Comparison of ENCODE assay signal across 14 mouse cellular contexts in genomic region chr2:158129291-158130002, GRCm38 (mm10). TPM values are rescaled to one million over a fixed set of nuclear protein-coding genes. Genes with fewer than 3 reads are reported as not detected.
A peak's percentile ranks its signal among the peaks of the same experiment; 100 is the strongest.
DNase-seq lines count a peak whose midpoint lies in the region; ATAC-seq and TF ChIP-seq lines count a peak whose summit lies in the region.
"Had no signal": no experiment of that assay in that cellular context is flagged by ENCODE, and none has a peak within 500 bp of the region (broad histone marks: within the 10 kb centered on the region; RNA-seq: fewer than 3 reads in every experiment).

No protein-coding gene starts in this region.

- H3K27ac ChIP-seq in heart, embryonic 13.5 days (replicated peaks) = peak overlapping the region; percentile 79
- H3K27ac ChIP-seq in liver, adult 2 months (replicated peaks; ENCODE audit: insufficient read depth, low read depth, low read length) = peak overlapping the region; percentile 1; the same call in 1 of the 2 replicates
- H3K27ac ChIP-seq in embryonic facial prominence, embryonic 10.5 days (replicated peaks) = peak overlapping the region; percentile 69
- H3K27ac ChIP-seq in heart, postnatal 0 days (ENCODE audit: low read depth) = peak overlapping the region; percentile 82
- H3K27ac ChIP-seq: embryonic facial prominence, embryonic 13.5 days; left cerebral cortex, adult 2 months; limb, embryonic 13.5 days; neural tube, embryonic 15.5 days had no signal

- no peaks in the 10 kb centered on the region for H3K9me3 ChIP-seq in heart, embryonic 13.5 days
- no peaks in the 10 kb centered on the region for H3K9me3 ChIP-seq in embryonic facial prominence, embryonic 10.5 days
- H3K9me3 ChIP-seq in heart, postnatal 0 days (replicated peaks; ENCODE audit: control insufficient read depth, low read length) = no peaks in the 10 kb centered on the region
- H3K9me3 ChIP-seq: embryonic facial prominence, embryonic 13.5 days; limb, embryonic 13.5 days; neural tube, embryonic 15.5 days had no signal

- no peak for TF ChIP-seq CTCF in liver, adult 2 months (IDR thresholded peaks at IDR 0.05; ENCODE audit: low read depth, low read length)
- no peak for TF ChIP-seq CTCF in heart, postnatal 0 days (IDR thresholded peaks at IDR 0.05; ENCODE audit: low read depth)

- no peak for TF ChIP-seq EP300 in heart, postnatal 0 days (IDR thresholded peaks at IDR 0.05; ENCODE audit: low read depth)

- peaks cover 4% of the 10 kb centered on the region; the same call in 1 of the 2 replicates for H3K79me2 ChIP-seq in liver, adult 2 months (ENCODE audit: control insufficient read depth, insufficient read depth, low read length)

- H3K9ac ChIP-seq in heart, embryonic 13.5 days = peak overlapping the region; percentile 72
- H3K9ac ChIP-seq in liver, adult 2 months (ENCODE audit: low read depth, low read length) = no peak overlapping the region
- no peak overlapping the region for H3K9ac ChIP-seq in heart, postnatal 0 days (replicated peaks; ENCODE audit: low read depth, low read length)
- H3K9ac ChIP-seq: embryonic facial prominence, embryonic 13.5 days; lung, embryonic 14.5 days; neural tube, embryonic 15.5 days had no signal

- H3K4me3 ChIP-seq in heart, embryonic 13.5 days = no peak overlapping the region
- H3K4me3 ChIP-seq in liver, adult 2 months (ENCODE audit: insufficient read depth, low read depth, low read length) = no peak overlapping the region
- H3K4me3 ChIP-seq in embryonic facial prominence, embryonic 10.5 days = no peak overlapping the region
- no peak overlapping the region for H3K4me3 ChIP-seq in heart, postnatal 0 days (ENCODE audit: low read depth, low read length)
- H3K4me3 ChIP-seq: embryonic facial prominence, embryonic 13.5 days; left cerebral cortex, adult 2 months; limb, embryonic 13.5 days; neural tube, embryonic 15.5 days had no signal

- 73% methylated on average over 16 of the region's 16 CpGs for WGBS in heart, embryonic 13.5 days
- 92% methylated on average over 16 of the region's 16 CpGs for WGBS in liver, adult 2 months
- WGBS in embryonic facial prominence, embryonic 10.5 days = 87% methylated on average over 16 of the region's 16 CpGs
- 68% methylated on average over 16 of the region's 16 CpGs for WGBS in heart, postnatal 0 days

- DNase-seq in heart, adult 9 months (ENCODE audit: low spot score in 2 of 2) = no peak
- no peak for DNase-seq in liver, adult 2 months (ENCODE audit: extremely low read depth, low read depth, low spot score)
- no peak for DNase-seq in liver
- no peak for DNase-seq in embryonic facial prominence, embryonic 10.5 days (ENCODE audit: low spot score)
- no peak for DNase-seq in heart, postnatal 0 days (ENCODE audit: low spot score)
- DNase-seq in ovary, adult 18-20 months (ENCODE audit: low spot score) = no peak
- DNase-seq: lung, embryonic 14.5 days had no signal

- TF ChIP-seq POLR2A in liver, adult 2 months (IDR thresholded peaks at IDR 0.05; ENCODE audit: extremely low read depth, insufficient read depth, low read length) = no peak

- H3K4me2 ChIP-seq in heart, embryonic 13.5 days = no peak overlapping the region
- no peak overlapping the region for H3K4me2 ChIP-seq in heart, postnatal 0 days (ENCODE audit: low read depth, low read length)
- H3K4me2 ChIP-seq: embryonic facial prominence, embryonic 13.5 days; limb, embryonic 13.5 days; lung, embryonic 14.5 days; neural tube, embryonic 15.5 days had no signal

- H3K27me3 ChIP-seq in heart, embryonic 13.5 days (replicated peaks) = no peaks in the 10 kb centered on the region
- no peaks in the 10 kb centered on the region for H3K27me3 ChIP-seq in liver, adult 2 months (ENCODE audit: control insufficient read depth, insufficient read depth, low read length)
- no peaks in the 10 kb centered on the region for H3K27me3 ChIP-seq in embryonic facial prominence, embryonic 10.5 days (replicated peaks; ENCODE audit: low read depth, poor library complexity, severe bottlenecking)
- H3K27me3 ChIP-seq in heart, postnatal 0 days (ENCODE audit: control insufficient read depth, insufficient read depth, low read length) = no peaks in the 10 kb centered on the region
- H3K27me3 ChIP-seq: embryonic facial prominence, embryonic 13.5 days; limb, embryonic 13.5 days; neural tube, embryonic 15.5 days had no signal

- ATAC-seq in heart, embryonic 13.5 days (ENCODE audit: extremely low read depth, insufficient number of reproducible peaks, low FRiP score, low TSS enrichment) = no peak
- no peak for ATAC-seq in heart, postnatal 0 days (ENCODE audit: insufficient read depth, low read depth)
- ATAC-seq in monocyte, adult 5-6 weeks (replicated peaks; ENCODE audit: insufficient number of reproducible peaks, low FRiP score, low TSS enrichment, poor library complexity, severe bottlenecking) = no peak
- ATAC-seq: CD4-positive, CD25-positive, alpha-beta regulatory T cell, adult 4 months had no signal

- peaks cover 73% of the 10 kb centered on the region for H3K4me1 ChIP-seq in heart, embryonic 13.5 days
- H3K4me1 ChIP-seq in liver, adult 2 months (ENCODE audit: control insufficient read depth, insufficient read depth, low read length) = peaks cover 21% of the 10 kb centered on the region
- H3K4me1 ChIP-seq in embryonic facial prominence, embryonic 10.5 days = peaks cover 33% of the 10 kb centered on the region
- peaks cover 42% of the 10 kb centered on the region for H3K4me1 ChIP-seq in heart, postnatal 0 days (ENCODE audit: control insufficient read depth, insufficient read depth)

- H3K36me3 ChIP-seq in heart, embryonic 13.5 days = peaks cover 100% of the 10 kb centered on the region
- H3K36me3 ChIP-seq in liver, adult 2 months (ENCODE audit: control insufficient read depth, insufficient read depth, low read length) = peaks cover 22% of the 10 kb centered on the region
- H3K36me3 ChIP-seq in embryonic facial prominence, embryonic 10.5 days (replicated peaks) = no peaks in the 10 kb centered on the region
- peaks cover 80% of the 10 kb centered on the region for H3K36me3 ChIP-seq in heart, postnatal 0 days (replicated peaks; ENCODE audit: control insufficient read depth, insufficient read depth, low read length)
- H3K36me3 ChIP-seq: limb, embryonic 13.5 days; neural tube, embryonic 15.5 days had no signal

RNA-seq across cellular contexts. Expression of gene Tgm2, which starts 16.8 kb away (rescaled TPM):
- 218 and 237 TPM in 2 replicates for polyA plus RNA-seq in heart, embryonic 13.5 days (2015; fragmentation: Nextera tagmentation; extraction: Ambion mirVana)
- 68.3 and 101 TPM in 2 replicates for total RNA-seq in liver, adult 2 months (2014; rRNA removed)
- 91.7 and 93.5 TPM in 2 replicates for polyA plus RNA-seq in liver, adult 2 months (2012; rRNA removed)
- 6.4 and 7.8 TPM in 2 replicates for polyA plus RNA-seq in embryonic facial prominence, embryonic 10.5 days (2016; fragmentation: Nextera tagmentation; extraction: Ambion mirVana)
- 445 and 622 TPM in 2 replicates for total RNA-seq in heart, postnatal 0 days (2014; rRNA removed; ENCODE audit: low replicate concordance)
- polyA plus RNA-seq in heart, postnatal 0 days (2015; fragmentation: Nextera tagmentation; extraction: Ambion mirVana) = 136 and 155 TPM in 2 replicates
- total RNA-seq in monocyte, adult 5-6 weeks (2017) = 131 to 275 TPM (median 210 TPM) in 3 replicates

Comparison
In these comparisons a context has a peak if more than half of its experiments do, and no peak if none do; other contexts are left out.
1. H3K27ac ChIP-seq: peak in every context shown above with its lines; median percentile 82 in heart, postnatal 0 days; 79 in heart, embryonic 13.5 days; 69 in embryonic facial prominence, embryonic 10.5 days; 1 in liver, adult 2 months.
2. RNA of gene Tgm2, which starts 16.8 kb away (polyA plus RNA-seq): 218 to 237 TPM in heart, embryonic 13.5 days, 136 to 155 TPM in heart, postnatal 0 days and 91.7 to 93.5 TPM in liver, adult 2 months; 6.4 to 7.8 TPM in embryonic facial prominence, embryonic 10.5 days; every median in the first group is over 10 times any median in the second.